Mouse (Mus musculus) erythroblast, embryonic 14.5 days (primary cell): ENCODE data around the gene Olfr223. TPM values are rescaled to one million over a fixed set of nuclear protein-coding genes. Genes with fewer than 3 reads are reported as not detected.

Experiments used
- H3K27me3 ChIP-seq: 2 replicates; pipeline ENCODE4 v1.6.1; 2012; ENCODE audit warnings: inconsistent platforms; ENCODE audit not compliant: control insufficient read depth
- H3K36me3 ChIP-seq: 2 replicates; pipeline ENCODE4 v1.6.1; 2012; ENCODE audit warnings: mild to moderate bottlenecking, inconsistent platforms; ENCODE audit not compliant: control insufficient read depth
- H3K4me1 ChIP-seq: 2 replicates; pipeline ENCODE4 v1.6.1; 2012; ENCODE audit warnings: inconsistent platforms; ENCODE audit not compliant: control insufficient read depth
- H3K4me3 ChIP-seq: replicated peaks from 2 replicates; pipeline ENCODE3; 2012; ENCODE audit warnings: moderate library complexity, mild to moderate bottlenecking, inconsistent platforms
- H3K9me3 ChIP-seq: 2 replicates; pipeline ENCODE4 v1.6.1; 2012; ENCODE audit warnings: low read length, inconsistent platforms, mixed read lengths; ENCODE audit not compliant: control insufficient read depth
- GATA1 ChIP-seq: IDR thresholded peaks from 2 replicates; pipeline ENCODE4 v1.6.1; 2012; ENCODE audit warnings: low read length, inconsistent platforms, mixed read lengths
- TAL1 ChIP-seq: IDR thresholded peaks from 3 replicates; pipeline ENCODE4 v1.6.1; 2012; ENCODE audit warnings: low read length, inconsistent platforms, mixed read lengths
- polyA plus RNA-seq: library from polyadenylated mRNA; stranded (reverse); fragments of >175 nt; gene quantifications from 2 replicates; pipeline ENCODE4 v1.2.3, GENCODE M21; 2012

Olfr223 gene
- polyA plus RNA-seq, 1 experiment, result not detected

DNA sequence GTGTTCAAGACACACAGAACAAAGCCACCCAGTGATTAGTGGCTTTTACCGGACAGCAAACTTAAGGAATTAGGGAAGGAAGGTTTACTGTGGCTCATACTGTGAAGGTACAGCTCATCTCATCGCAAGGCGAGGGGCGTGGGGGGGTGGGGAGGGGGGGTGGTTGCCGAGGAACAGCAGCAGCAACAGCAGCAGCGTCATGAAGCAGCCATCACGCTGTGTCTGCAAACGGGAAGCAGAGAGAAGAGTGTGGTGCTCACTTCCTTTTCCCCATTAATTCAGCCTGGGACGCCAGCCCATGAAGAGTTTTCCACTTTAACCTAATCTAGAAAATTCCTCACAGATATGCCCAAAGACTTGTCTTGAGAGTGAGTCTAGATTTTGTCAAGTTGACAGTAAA is 30.3 kb downstream of the Olfr223 start:
- Histone ChIP-seq H3K9me3 (no peaks in the 10 kb centered on the region), H3K36me3 (no peaks in the 10 kb centered on the region), H3K4me3 (no peak overlapping the region), H3K27me3 (no peaks in the 10 kb centered on the region), H3K4me1 (no peaks in the 10 kb centered on the region)
- TF ChIP-seq GATA1 (no peak), TAL1 (no peak)

- H3K4me3 ChIP-seq, result no peak overlapping the region
- no peaks in the 10 kb centered on the region for H3K36me3 ChIP-seq
- no peaks in the 10 kb centered on the region for H3K27me3 ChIP-seq
- TF ChIP-seq GATA1, result no peak
- TF ChIP-seq TAL1, result no peak
- H3K9me3 ChIP-seq, result no peaks in the 10 kb centered on the region
- H3K4me1 ChIP-seq, result no peaks in the 10 kb centered on the region
Measured at GRCm38 (mm10) chr11:59562336-59562735, 30.8 kb downstream of the Olfr223 start.

- TF ChIP-seq GATA1 (no peak), TAL1 (no peak)
- H3K36me3 ChIP-seq, result no peaks in the 10 kb centered on the region
- no peak overlapping the region for H3K4me3 ChIP-seq
- H3K4me1 ChIP-seq, result no peaks in the 10 kb centered on the region
- no peaks in the 10 kb centered on the region for H3K27me3 ChIP-seq
- H3K9me3 ChIP-seq, result no peaks in the 10 kb centered on the region
Measured at GRCm38 (mm10) chr11:59560906-59561305, 32.2 kb downstream of the Olfr223 start.

- TF ChIP-seq GATA1, result no peak
- TF ChIP-seq TAL1, result no peak
- H3K36me3 ChIP-seq, result no peaks in the 10 kb centered on the region
- no peaks in the 10 kb centered on the region for H3K9me3 ChIP-seq
- H3K4me3 ChIP-seq, result no peak overlapping the region
- H3K4me1 ChIP-seq, result no peaks in the 10 kb centered on the region
- H3K27me3 ChIP-seq, result no peaks in the 10 kb centered on the region
Measured at GRCm38 (mm10) chr11:59554535-59554934, 38.6 kb downstream of the Olfr223 start.

GRCm38 (mm10) chr11:59554127-59554526 is 39.0 kb downstream of the Olfr223 start:
- Histone ChIP-seq H3K27me3 (no peaks in the 10 kb centered on the region), H3K4me1 (no peaks in the 10 kb centered on the region), H3K36me3 (no peaks in the 10 kb centered on the region), H3K9me3 (no peaks in the 10 kb centered on the region), H3K4me3 (no peak overlapping the region)
- no peak for TF ChIP-seq TAL1
- TF ChIP-seq GATA1, result no peak

GRCm38 (mm10) chr11:59544005-59544404 is 49.1 kb downstream of the Olfr223 start:
- Histone ChIP-seq H3K27me3 (no peaks in the 10 kb centered on the region), H3K36me3 (no peaks in the 10 kb centered on the region), H3K4me3 (no peak overlapping the region), H3K9me3 (no peaks in the 10 kb centered on the region), H3K4me1 (peaks cover 2% of the 10 kb centered on the region; the same call in 1 of the 2 replicates)
- TF ChIP-seq GATA1, result no peak
- no peak for TF ChIP-seq TAL1

GRCm38 (mm10) chr11:59543376-59543775 is 49.7 kb downstream of the Olfr223 start:
- TF ChIP-seq GATA1 (no peak), TAL1 (no peak)
- Histone ChIP-seq H3K9me3 (no peaks in the 10 kb centered on the region), H3K27me3 (no peaks in the 10 kb centered on the region), H3K4me3 (no peak overlapping the region), H3K36me3 (no peaks in the 10 kb centered on the region), H3K4me1 (peaks cover 2% of the 10 kb centered on the region; the same call in 1 of the 2 replicates)

GRCm38 (mm10) chr11:59542442-59542841 is 50.6 kb downstream of the Olfr223 start:
- TF ChIP-seq TAL1 (no peak), GATA1 (no peak)
- Histone ChIP-seq H3K36me3 (no peaks in the 10 kb centered on the region), H3K4me3 (no peak overlapping the region), H3K9me3 (no peaks in the 10 kb centered on the region), H3K27me3 (no peaks in the 10 kb centered on the region), H3K4me1 (peaks cover 2% of the 10 kb centered on the region; the same call in 1 of the 2 replicates)

DNA sequence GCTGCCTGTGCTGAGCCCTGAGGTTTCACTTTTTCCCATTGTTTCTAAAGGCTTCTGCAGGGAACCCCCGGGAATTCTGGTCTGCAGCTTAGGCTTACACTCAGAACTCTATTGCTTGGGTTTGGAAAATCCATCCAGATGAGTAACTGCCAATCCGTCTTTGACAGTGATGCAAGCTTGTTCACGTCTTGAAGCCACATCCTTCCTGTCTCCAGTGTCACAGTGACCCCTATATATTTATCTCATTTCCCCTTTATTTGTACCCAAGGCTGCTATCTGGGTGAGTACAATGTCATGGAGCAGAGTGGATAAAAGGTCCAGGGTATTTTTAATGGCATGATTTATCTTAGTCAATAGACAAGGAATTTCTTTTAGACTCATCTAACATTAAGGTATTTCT is 51.8 kb downstream of the Olfr223 start, which contains the start of gene Nlrp3:
TSS of gene Nlrp3 (plus strand) at position 245 of the 400 bp plus-strand sequence.
- peaks cover 2% of the 10 kb centered on the region; the same call in 1 of the 2 replicates for H3K4me1 ChIP-seq
- H3K27me3 ChIP-seq, result no peaks in the 10 kb centered on the region
- H3K4me3 ChIP-seq, result no peak within 1 kb of the TSS
- H3K36me3 ChIP-seq, result no peaks in the 10 kb centered on the region
- TF ChIP-seq TAL1, result no peak
- no peak for TF ChIP-seq GATA1
- no peaks in the 10 kb centered on the region for H3K9me3 ChIP-seq

DNA sequence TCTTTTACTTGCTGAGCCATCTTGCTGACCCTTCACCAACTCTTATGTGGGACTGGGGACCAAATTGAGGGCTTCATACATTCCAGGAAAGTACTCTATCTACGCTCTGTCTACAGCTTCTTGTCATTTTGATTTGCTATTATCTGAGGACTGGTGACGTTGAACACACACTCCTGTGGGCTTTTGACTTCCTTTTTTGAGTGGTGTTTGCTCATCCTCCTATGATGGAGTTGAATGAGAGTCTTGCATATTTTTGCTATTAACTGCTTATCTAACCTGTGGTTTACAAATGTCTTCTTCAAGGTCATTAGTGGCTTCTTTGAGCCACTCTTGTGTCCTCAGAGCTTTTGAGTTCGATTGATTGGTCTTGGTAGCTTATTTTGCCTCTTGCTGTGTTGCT is 53.0 kb downstream of the Olfr223 start:
- Histone ChIP-seq H3K27me3 (no peaks in the 10 kb centered on the region), H3K36me3 (no peaks in the 10 kb centered on the region), H3K9me3 (no peaks in the 10 kb centered on the region), H3K4me3 (no peak overlapping the region), H3K4me1 (peaks cover 2% of the 10 kb centered on the region; the same call in 1 of the 2 replicates)
- TF ChIP-seq TAL1 (no peak), GATA1 (no peak)

Other genes with a start within 250 kb of the Olfr223 start
- 0.06 TPM in 1 of 2 replicates, not detected in the other for gene Prss38, start 217.6 kb downstream of the Olfr223 start, polyA plus RNA-seq
- 0.17 and 0.33 TPM in 2 replicates for gene Jmjd4, start 143.2 kb downstream of the Olfr223 start, polyA plus RNA-seq
- 0.51 and 0.58 TPM in 2 replicates for gene Snap47, start 142.1 kb downstream of the Olfr223 start, polyA plus RNA-seq
- not detected in 2 replicates for gene Zfp867, start 120.8 kb downstream of the Olfr223 start, polyA plus RNA-seq
- 0.22 and 0.50 TPM in 2 replicates for gene Zkscan17, start 66.5 kb downstream of the Olfr223 start, polyA plus RNA-seq
- 0.04 and 0.06 TPM in 2 replicates for gene Nlrp3, start 51.7 kb downstream of the Olfr223 start, polyA plus RNA-seq
- not detected in 2 replicates for gene Olfr222, start 17.1 kb downstream of the Olfr223 start, polyA plus RNA-seq
- gene Mprip, start 68.0 kb upstream of the Olfr223 start, polyA plus RNA-seq, result 3.0 and 3.4 TPM in 2 replicates
- gene Pld6, start 194.4 kb upstream of the Olfr223 start, polyA plus RNA-seq, result not detected in 2 replicates
- gene Flcn, start 216.7 kb upstream of the Olfr223 start, polyA plus RNA-seq, result 0.28 and 0.94 TPM in 2 replicates
- gene Nt5m, start 246.2 kb upstream of the Olfr223 start, polyA plus RNA-seq, result 0.83 and 0.99 TPM in 2 replicates
- gene Cops3, start 246.5 kb upstream of the Olfr223 start, polyA plus RNA-seq, result 2.9 and 3.4 TPM in 2 replicates